Mouse (Mus musculus) limb, embryonic 10.5 days (tissue): ENCODE data around the gene D6Ertd527e. TPM values are rescaled to one million over a fixed set of nuclear protein-coding genes. Genes with fewer than 3 reads are reported as not detected.

ENCODE experiments used
- DNase-seq: peaks from one replicate; pipeline ENCODE4 v3.0.0-alpha.2; 2017; ENCODE audit warnings: low spot score
- H3K27ac ChIP-seq: fragments of 300-500 bp; sonication (generic); 2 replicates; pipeline ENCODE4 v1.5.1; 2016; ENCODE audit warnings: mild to moderate bottlenecking
- H3K27me3 ChIP-seq: fragments of 300-500 bp; sonication (generic); 2 replicates; pipeline ENCODE4 v1.6.1; 2016; ENCODE audit warnings: low read depth, mild to moderate bottlenecking; ENCODE audit not compliant: poor library complexity, severe bottlenecking
- H3K36me3 ChIP-seq: fragments of 300-500 bp; sonication (generic); 2 replicates; pipeline ENCODE4 v1.6.1; 2016; ENCODE audit warnings: mild to moderate bottlenecking, moderate library complexity
- H3K4me1 ChIP-seq: fragments of 300-500 bp; sonication (generic); 2 replicates; pipeline ENCODE4 v1.6.1; 2016
- H3K4me3 ChIP-seq: fragments of 300-500 bp; sonication (generic); 2 replicates; pipeline ENCODE4 v1.5.1; 2016; ENCODE audit warnings: mild to moderate bottlenecking, moderate library complexity
- H3K9me3 ChIP-seq: fragments of 300-500 bp; sonication (generic); replicated peaks from 2 replicates; pipeline ENCODE4 v1.6.1; 2016; ENCODE audit warnings: mild to moderate bottlenecking
- WGBS: fragments of 180-500 bp; shearing (Covaris S2); methylation state at CpG from one replicate; pipeline ENCODE4 v1.1.7; 2016; 5-methylcytosine and 5-hydroxymethylcytosine counted together
- polyA plus RNA-seq: library from polyadenylated mRNA; unstranded; fragments of >200 nt; fragmentation: Nextera tagmentation; extraction: Ambion mirVana; gene quantifications from 2 replicates; pipeline ENCODE4 v1.2.1, GENCODE M21; 2016

Gene D6Ertd527e
- polyA plus RNA-seq, 1 experiment from 2014 or later = 0.33 TPM

DNA sequence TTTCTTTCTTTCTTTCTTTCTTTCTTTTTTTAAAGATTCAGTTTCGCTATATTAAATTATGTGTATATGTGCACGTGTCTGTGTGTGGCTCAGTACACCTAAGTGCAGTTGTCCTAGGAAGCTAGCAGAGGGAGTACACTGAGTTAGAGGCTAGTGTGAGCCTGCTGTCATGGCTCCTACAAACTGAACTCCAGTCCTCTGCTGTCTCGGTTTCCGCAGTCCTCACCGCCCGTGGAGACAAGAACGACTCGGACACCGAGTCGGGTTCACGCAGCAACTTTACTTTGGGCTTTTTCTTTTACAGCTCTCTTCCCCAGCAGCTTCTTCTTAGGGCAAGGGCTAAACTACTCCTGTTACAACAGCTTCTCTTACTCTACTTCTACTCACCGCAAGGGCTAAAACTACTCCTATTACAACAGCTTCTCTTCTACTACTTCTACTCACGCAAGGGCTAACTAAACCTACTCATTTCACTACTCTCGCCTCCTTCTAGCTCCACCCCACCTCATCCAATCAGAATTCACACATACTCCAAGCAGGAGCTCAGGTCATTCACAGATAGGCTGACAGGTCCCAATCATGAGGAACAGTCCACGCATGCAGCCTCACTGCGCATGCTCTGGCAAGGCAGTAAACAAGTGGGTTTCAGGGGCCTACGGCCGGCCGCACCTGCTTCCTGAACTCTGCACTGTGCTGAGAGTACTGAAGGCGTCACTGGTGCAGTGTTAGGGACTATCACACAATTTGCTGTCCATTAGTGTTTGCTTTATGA is 14.7 kb downstream of the D6Ertd527e start:
- no peak overlapping the region for H3K27ac ChIP-seq
- no peak for DNase-seq
- 90% methylated on average over 20 of the region's 20 CpGs for WGBS

DNA sequence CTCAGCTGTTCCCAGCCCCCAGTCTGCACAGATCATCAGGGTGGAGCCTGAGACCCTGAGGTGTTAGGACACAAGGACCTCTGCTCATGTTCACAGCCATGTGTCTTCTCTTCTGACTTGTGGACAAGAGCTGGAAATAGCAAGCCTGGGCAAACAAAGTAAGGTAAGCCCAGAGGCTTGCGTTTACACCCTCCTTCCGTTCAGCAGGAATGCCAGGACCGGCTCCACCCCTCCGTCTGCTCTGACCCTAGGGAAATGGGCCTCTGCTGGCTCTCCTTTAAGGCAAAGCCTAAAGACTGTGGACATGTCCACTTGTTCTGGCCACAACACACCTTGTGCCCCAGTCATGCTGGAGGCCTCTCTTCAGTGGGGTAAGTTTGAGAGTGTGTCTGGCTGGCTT is 15.4 kb downstream of the D6Ertd527e start:
- Histone ChIP-seq H3K27me3 (no peaks in the 10 kb centered on the region), H3K27ac (peak overlapping the region; percentile 42; the same call in 1 of the 2 replicates), H3K4me1 (peaks cover 14% of the 10 kb centered on the region), H3K4me3 (no peak overlapping the region), H3K9me3 (no peaks in the 10 kb centered on the region), H3K36me3 (no peaks in the 10 kb centered on the region)
- no peak for DNase-seq
- WGBS = 59% methylated on average over 4 of the region's 4 CpGs

More for the DNA sequence above, 14.7 kb downstream of the D6Ertd527e start:
- Histone ChIP-seq H3K36me3 (no peaks in the 10 kb centered on the region), H3K9me3 (no peaks in the 10 kb centered on the region), H3K4me3 (no peak overlapping the region), H3K27me3 (no peaks in the 10 kb centered on the region), H3K4me1 (peaks cover 14% of the 10 kb centered on the region)

GRCm38 (mm10) chr6:87120661-87121060 is 16.1 kb downstream of the D6Ertd527e start:
- WGBS = 88% methylated on average over 6 of the region's 6 CpGs
- H3K27me3 ChIP-seq = no peaks in the 10 kb centered on the region

DNA sequence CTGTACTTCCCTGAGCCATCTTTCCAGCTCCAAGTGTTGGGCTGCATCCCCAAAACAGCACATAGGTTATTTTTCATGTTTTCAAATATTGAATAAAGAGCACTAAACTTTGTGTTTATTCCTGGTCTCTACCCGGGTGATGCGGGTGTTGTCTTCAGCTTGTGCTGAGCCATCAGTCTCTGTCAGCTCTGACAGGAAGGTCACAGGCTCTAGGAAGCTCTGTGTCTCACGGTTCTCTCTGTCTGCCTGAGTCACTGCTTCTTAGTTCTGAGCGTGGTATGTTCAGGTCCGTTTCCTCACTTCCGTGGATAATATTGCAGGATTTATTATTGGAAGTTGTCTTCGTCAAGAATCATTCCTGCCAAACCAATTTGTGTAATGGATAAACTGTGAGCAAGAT is 17.4 kb downstream of the D6Ertd527e start:
- DNase-seq = no peak
- Histone ChIP-seq H3K27ac (no peak overlapping the region), H3K36me3 (no peaks in the 10 kb centered on the region), H3K4me1 (peaks cover 16% of the 10 kb centered on the region), H3K27me3 (no peaks in the 10 kb centered on the region), H3K9me3 (no peaks in the 10 kb centered on the region), H3K4me3 (no peak overlapping the region)
- WGBS = 79% methylated on average over 7 of the region's 7 CpGs

More at GRCm38 (mm10) chr6:87120661-87121060, 16.1 kb downstream of the D6Ertd527e start:
- Histone ChIP-seq H3K36me3 (no peaks in the 10 kb centered on the region), H3K4me1 (peaks cover 14% of the 10 kb centered on the region), H3K9me3 (no peaks in the 10 kb centered on the region), H3K4me3 (no peak overlapping the region), H3K27ac (no peak overlapping the region)
- DNase-seq = no peak

GRCm38 (mm10) chr6:87123406-87123805 is 18.9 kb downstream of the D6Ertd527e start:
- H3K36me3 ChIP-seq = no peaks in the 10 kb centered on the region
- WGBS = 88% methylated on average over 6 of the region's 6 CpGs
- H3K4me1 ChIP-seq = peaks cover 27% of the 10 kb centered on the region
- no peak overlapping the region for H3K27ac ChIP-seq
- H3K27me3 ChIP-seq = no peaks in the 10 kb centered on the region
- no peak for DNase-seq
- no peak overlapping the region for H3K4me3 ChIP-seq
- no peaks in the 10 kb centered on the region for H3K9me3 ChIP-seq

- H3K4me1 ChIP-seq = peaks cover 27% of the 10 kb centered on the region
- WGBS = 90% methylated on average over 4 of the region's 4 CpGs
- H3K27me3 ChIP-seq = no peaks in the 10 kb centered on the region
- no peak overlapping the region for H3K27ac ChIP-seq
- no peak overlapping the region for H3K4me3 ChIP-seq
- H3K36me3 ChIP-seq = no peaks in the 10 kb centered on the region
- DNase-seq = no peak
- H3K9me3 ChIP-seq = no peaks in the 10 kb centered on the region
Measured at GRCm38 (mm10) chr6:87123973-87124372, 19.4 kb downstream of the D6Ertd527e start.

DNA sequence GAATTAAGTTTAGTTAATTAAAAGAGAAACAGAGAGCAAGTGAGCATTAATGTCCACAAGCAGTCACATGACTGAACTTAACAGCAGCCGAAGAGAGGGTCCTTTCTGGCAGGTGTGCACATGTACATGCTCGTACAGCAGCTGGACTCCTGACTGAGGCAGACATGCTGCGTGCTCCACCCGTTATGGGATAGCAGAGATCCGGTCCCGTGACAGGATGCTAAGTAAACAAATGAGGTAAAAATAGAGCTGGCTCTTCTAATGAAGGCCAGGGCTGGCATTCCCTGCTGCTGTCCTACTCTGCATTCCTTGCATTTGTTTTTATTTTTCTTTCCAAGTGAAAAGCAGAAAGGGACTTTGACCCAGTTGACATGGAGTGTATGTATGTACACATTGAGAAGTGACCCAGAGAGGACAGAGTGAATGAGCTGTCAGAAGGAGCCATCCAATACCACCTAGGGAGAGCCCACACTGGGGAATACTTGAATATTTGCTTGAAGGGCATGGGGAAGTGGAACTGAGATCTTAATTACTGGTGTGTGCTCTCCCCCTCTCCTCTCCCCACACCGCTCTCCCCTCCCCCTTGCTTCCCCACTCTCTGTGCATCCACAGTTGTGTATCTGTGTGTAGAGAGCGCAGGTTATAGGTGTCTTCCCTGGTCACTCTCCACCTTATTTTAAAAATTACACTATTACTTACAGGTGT is 22.7 kb downstream of the D6Ertd527e start:
- WGBS = 81% methylated on average over 8 of the region's 8 CpGs
- Histone ChIP-seq H3K4me3 (no peak overlapping the region), H3K27me3 (no peaks in the 10 kb centered on the region), H3K9me3 (no peaks in the 10 kb centered on the region; the same call in 1 of the 2 replicates), H3K36me3 (peaks cover 7% of the 10 kb centered on the region; the same call in 1 of the 2 replicates), H3K4me1 (peaks cover 18% of the 10 kb centered on the region; the same call in 1 of the 2 replicates), H3K27ac (no peak overlapping the region)
- DNase-seq = no peak

DNA sequence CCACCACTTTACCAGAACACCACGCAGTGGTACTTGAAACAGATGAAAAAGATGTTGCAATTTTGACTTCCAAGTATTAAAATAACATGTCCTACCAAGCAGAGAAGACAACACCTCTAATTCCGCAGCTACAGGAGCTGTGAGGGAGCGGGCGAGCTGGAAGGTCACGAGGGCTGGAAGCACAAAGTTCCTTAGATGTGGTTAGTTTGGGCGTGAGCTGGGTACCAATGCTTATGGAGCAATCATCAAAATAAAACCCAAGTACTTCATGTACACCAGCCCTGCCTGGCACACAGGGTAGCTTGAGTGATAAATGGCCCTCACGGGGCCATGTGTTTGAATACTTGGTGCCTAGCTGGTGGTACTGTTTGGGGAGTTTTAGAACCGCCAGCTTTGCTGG is 25.3 kb downstream of the D6Ertd527e start:
- H3K36me3 ChIP-seq = peaks cover 8% of the 10 kb centered on the region
- H3K9me3 ChIP-seq = no peaks in the 10 kb centered on the region; the same call in 1 of the 2 replicates
- WGBS = 96% methylated on average over 8 of the region's 8 CpGs
- no peak for DNase-seq
- H3K27me3 ChIP-seq = no peaks in the 10 kb centered on the region
- H3K4me3 ChIP-seq = no peak overlapping the region
- peaks cover 19% of the 10 kb centered on the region; the same call in 1 of the 2 replicates for H3K4me1 ChIP-seq
- H3K27ac ChIP-seq = no peak overlapping the region

GRCm38 (mm10) chr6:87130628-87131027 is 26.1 kb downstream of the D6Ertd527e start:
- H3K27ac ChIP-seq = no peak overlapping the region
- H3K9me3 ChIP-seq = no peaks in the 10 kb centered on the region; the same call in 1 of the 2 replicates
- WGBS = 97% methylated on average over 7 of the region's 7 CpGs
- peaks cover 21% of the 10 kb centered on the region; the same call in 1 of the 2 replicates for H3K4me1 ChIP-seq
- no peak for DNase-seq
- H3K36me3 ChIP-seq = peaks cover 15% of the 10 kb centered on the region
- H3K4me3 ChIP-seq = no peak overlapping the region
- no peaks in the 10 kb centered on the region for H3K27me3 ChIP-seq

DNA sequence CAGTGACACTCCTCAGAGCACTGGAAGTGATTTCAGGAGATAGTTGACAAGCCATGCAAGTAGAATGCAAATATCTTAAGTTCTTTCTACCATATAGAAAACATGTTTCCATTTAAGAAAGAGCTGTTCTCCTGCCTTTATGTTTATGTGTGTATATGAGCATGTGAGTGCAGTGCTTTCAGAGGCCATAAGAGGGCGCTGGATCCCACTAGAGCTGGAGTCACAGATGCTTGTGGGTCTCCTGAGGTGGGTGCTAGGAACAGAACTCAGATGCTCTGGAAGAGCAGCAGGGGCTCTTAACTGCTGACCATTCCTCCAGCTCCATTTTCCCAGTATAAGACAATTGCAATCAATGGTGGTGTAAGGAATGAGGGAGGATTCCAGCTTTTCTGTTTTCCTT is 26.5 kb downstream of the D6Ertd527e start:
- 79% methylated on average over 1 of the region's 1 CpGs for WGBS

DNA sequence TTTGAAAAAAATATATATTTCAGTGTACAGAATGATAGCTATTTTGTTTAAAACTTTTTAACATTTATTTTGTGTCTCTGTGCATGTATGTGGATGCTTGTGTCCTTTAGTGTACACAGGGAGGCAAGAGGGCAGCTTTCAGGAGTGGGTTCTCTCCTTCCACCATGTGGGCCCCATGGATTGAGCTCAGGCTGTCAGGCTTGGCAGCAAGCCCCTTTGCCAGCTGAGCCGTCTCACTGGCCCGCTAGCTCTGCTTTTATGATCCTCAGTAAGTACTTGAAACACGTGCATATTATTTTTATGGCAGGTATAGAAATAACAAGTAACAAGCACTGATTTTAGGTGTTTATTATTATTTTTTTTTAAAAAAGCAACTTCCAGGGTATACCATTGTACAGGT is 29.0 kb downstream of the D6Ertd527e start:
- no peak for DNase-seq
- Histone ChIP-seq H3K36me3 (peaks cover 35% of the 10 kb centered on the region), H3K27me3 (no peaks in the 10 kb centered on the region), H3K27ac (no peak overlapping the region), H3K9me3 (no peaks in the 10 kb centered on the region; the same call in 1 of the 2 replicates), H3K4me3 (no peak overlapping the region), H3K4me1 (0 out of 2 replicates have a peak, but pooled peaks cover 3% of the 10 kb centered on the region)
- 93% methylated on average over 3 of the region's 3 CpGs for WGBS

More for the DNA sequence above, 26.5 kb downstream of the D6Ertd527e start:
- Histone ChIP-seq H3K27ac (no peak overlapping the region), H3K9me3 (no peaks in the 10 kb centered on the region; the same call in 1 of the 2 replicates), H3K36me3 (peaks cover 20% of the 10 kb centered on the region), H3K27me3 (no peaks in the 10 kb centered on the region), H3K4me1 (peaks cover 18% of the 10 kb centered on the region; the same call in 1 of the 2 replicates), H3K4me3 (no peak overlapping the region)
- DNase-seq = no peak

- Histone ChIP-seq H3K27me3 (no peaks in the 10 kb centered on the region), H3K4me1 (0 out of 2 replicates have a peak, but pooled peaks cover 3% of the 10 kb centered on the region), H3K27ac (no peak overlapping the region), H3K36me3 (peaks cover 35% of the 10 kb centered on the region), H3K4me3 (no peak overlapping the region), H3K9me3 (no peaks in the 10 kb centered on the region; the same call in 1 of the 2 replicates)
- DNase-seq = no peak
- 83% methylated on average over 12 of the region's 12 CpGs for WGBS
Measured at GRCm38 (mm10) chr6:87133966-87134546, 29.5 kb downstream of the D6Ertd527e start.
